Mouse (Mus musculus): ENCODE measurements at regions not wholly inside any gene's neighbourhood (a gene's known extent, or its start where the extent isn't known, plus 50 kb on each side); places are given as distances from the start of the nearest gene placed in this dataset.
"Not testable (repeated sequence)": the region's sequence is repeated elsewhere in the genome, so short reads cannot be mapped to it uniquely, and the experiment has no call there.

GRCm38 (mm10) chr12:71532161-71532560, 222.5 kb downstream of the Dact1 start:
- H3K4me3 ChIP-seq (ENCODE audit: low read length) = no peak overlapping the region
- 80% methylated on average over 3 of the region's 3 CpGs for WGBS
- no peaks in the 10 kb centered on the region for H3K36me3 ChIP-seq (ENCODE audit: control insufficient read depth, insufficient read depth, low read length)
- no peak for ATAC-seq
- H3K4me2 ChIP-seq (ENCODE audit: low read depth, low read length) = no peak overlapping the region
- H3K27me3 ChIP-seq (replicated peaks; ENCODE audit: control insufficient read depth, insufficient read depth, low read length) = no peaks in the 10 kb centered on the region
- no peaks in the 10 kb centered on the region for H3K4me1 ChIP-seq (ENCODE audit: control insufficient read depth, insufficient read depth, low read length)
- H3K27ac ChIP-seq (ENCODE audit: low read length) = no peak overlapping the region
- H3K9ac ChIP-seq (ENCODE audit: low read depth, low read length) = no peak overlapping the region
- H3K9me3 ChIP-seq (ENCODE audit: control insufficient read depth, low read length) = no peaks in the 10 kb centered on the region

GRCm38 (mm10) chr12:71532708-71533450, 223.2 kb downstream of the Dact1 start:
- Histone ChIP-seq H3K4me1 (ENCODE audit: control insufficient read depth, insufficient read depth, low read length) (no peaks in the 10 kb centered on the region), H3K4me3 (ENCODE audit: low read length) (no peak overlapping the region), H3K36me3 (ENCODE audit: control insufficient read depth, insufficient read depth, low read length) (no peaks in the 10 kb centered on the region), H3K27me3 (replicated peaks; ENCODE audit: control insufficient read depth, insufficient read depth, low read length) (no peaks in the 10 kb centered on the region), H3K9me3 (ENCODE audit: control insufficient read depth, low read length) (no peaks in the 10 kb centered on the region), H3K9ac (ENCODE audit: low read depth, low read length) (no peak overlapping the region), H3K4me2 (ENCODE audit: low read depth, low read length) (no peak overlapping the region), H3K27ac (ENCODE audit: low read length) (no peak overlapping the region)
- WGBS = 80% methylated on average over 22 of the region's 22 CpGs
- ATAC-seq = no peak

- H3K36me3 ChIP-seq (ENCODE audit: control insufficient read depth, insufficient read depth, low read length) = no peaks in the 10 kb centered on the region
- no peaks in the 10 kb centered on the region for H3K27me3 ChIP-seq (replicated peaks; ENCODE audit: control insufficient read depth, insufficient read depth, low read length)
- no peaks in the 10 kb centered on the region for H3K9me3 ChIP-seq (ENCODE audit: control insufficient read depth, low read length)
- H3K4me3 ChIP-seq (ENCODE audit: low read length) = no peak overlapping the region
- no peak overlapping the region for H3K27ac ChIP-seq (ENCODE audit: low read length)
- no peak overlapping the region for H3K4me2 ChIP-seq (ENCODE audit: low read depth, low read length)
- H3K9ac ChIP-seq (ENCODE audit: low read depth, low read length) = no peak overlapping the region
- ATAC-seq = no peak
- 87% methylated on average over 9 of the region's 9 CpGs for WGBS
- peaks cover 3% of the 10 kb centered on the region for H3K4me1 ChIP-seq (ENCODE audit: control insufficient read depth, insufficient read depth, low read length)
Observed at GRCm38 (mm10) chr12:71533701-71534100, 224.0 kb downstream of the Dact1 start.

GRCm38 (mm10) chr12:71534199-71534598, 224.5 kb downstream of the Dact1 start:
- Histone ChIP-seq H3K9ac (ENCODE audit: low read depth, low read length) (no peak overlapping the region), H3K27ac (ENCODE audit: low read length) (no peak overlapping the region), H3K9me3 (ENCODE audit: control insufficient read depth, low read length) (no peaks in the 10 kb centered on the region), H3K36me3 (ENCODE audit: control insufficient read depth, insufficient read depth, low read length) (no peaks in the 10 kb centered on the region), H3K27me3 (replicated peaks; ENCODE audit: control insufficient read depth, insufficient read depth, low read length) (no peaks in the 10 kb centered on the region), H3K4me3 (ENCODE audit: low read length) (no peak overlapping the region), H3K4me1 (ENCODE audit: control insufficient read depth, insufficient read depth, low read length) (peaks cover 5% of the 10 kb centered on the region), H3K4me2 (ENCODE audit: low read depth, low read length) (no peak overlapping the region)
- ATAC-seq = no peak
- WGBS = 80% methylated on average over 4 of the region's 4 CpGs

- no peaks in the 10 kb centered on the region for H3K9me3 ChIP-seq (ENCODE audit: control insufficient read depth, low read length)
- no peaks in the 10 kb centered on the region for H3K27me3 ChIP-seq (replicated peaks; ENCODE audit: control insufficient read depth, insufficient read depth, low read length)
- no peaks in the 10 kb centered on the region for H3K36me3 ChIP-seq (ENCODE audit: control insufficient read depth, insufficient read depth, low read length)
- no peak overlapping the region for H3K4me2 ChIP-seq (ENCODE audit: low read depth, low read length)
- peaks cover 8% of the 10 kb centered on the region for H3K4me1 ChIP-seq (ENCODE audit: control insufficient read depth, insufficient read depth, low read length)
- WGBS = 96% methylated on average over 6 of the region's 6 CpGs
- H3K9ac ChIP-seq (ENCODE audit: low read depth, low read length) = no peak overlapping the region
- no peak overlapping the region for H3K4me3 ChIP-seq (ENCODE audit: low read length)
- ATAC-seq = no peak
- no peak overlapping the region for H3K27ac ChIP-seq (ENCODE audit: low read length)
Observed at GRCm38 (mm10) chr12:71535251-71535650, 225.6 kb downstream of the Dact1 start.

- H3K36me3 ChIP-seq (ENCODE audit: control insufficient read depth, insufficient read depth, low read length); ATAC-seq; H3K27me3 ChIP-seq (replicated peaks; ENCODE audit: control insufficient read depth, insufficient read depth, low read length); H3K4me3 ChIP-seq (ENCODE audit: low read length); H3K9me3 ChIP-seq (ENCODE audit: control insufficient read depth, low read length); H3K4me2 ChIP-seq (ENCODE audit: low read depth, low read length); H3K4me1 ChIP-seq (ENCODE audit: control insufficient read depth, insufficient read depth, low read length); H3K9ac ChIP-seq (ENCODE audit: low read depth, low read length); H3K27ac ChIP-seq (ENCODE audit: low read length): not testable (repeated sequence)
- 61% methylated on average over 3 of the region's 3 CpGs for WGBS
Observed at GRCm38 (mm10) chr12:71535831-71536230, 226.1 kb downstream of the Dact1 start.

GRCm38 (mm10) chr12:71538691-71539090, 229.0 kb downstream of the Dact1 start:
- Histone ChIP-seq H3K9ac (ENCODE audit: low read depth, low read length) (no peak overlapping the region), H3K36me3 (ENCODE audit: control insufficient read depth, insufficient read depth, low read length) (no peaks in the 10 kb centered on the region), H3K4me1 (ENCODE audit: control insufficient read depth, insufficient read depth, low read length) (peaks cover 17% of the 10 kb centered on the region), H3K27ac (ENCODE audit: low read length) (no peak overlapping the region), H3K27me3 (replicated peaks; ENCODE audit: control insufficient read depth, insufficient read depth, low read length) (no peaks in the 10 kb centered on the region), H3K9me3 (ENCODE audit: control insufficient read depth, low read length) (no peaks in the 10 kb centered on the region), H3K4me3 (ENCODE audit: low read length) (no peak overlapping the region), H3K4me2 (ENCODE audit: low read depth, low read length) (no peak overlapping the region)
- ATAC-seq = peak; percentile 77
- WGBS = 55% methylated on average over 7 of the region's 7 CpGs

GRCm38 (mm10) chr12:71540279-71540678, 230.6 kb downstream of the Dact1 start:
- no peaks in the 10 kb centered on the region for H3K27me3 ChIP-seq (replicated peaks; ENCODE audit: control insufficient read depth, insufficient read depth, low read length)
- H3K36me3 ChIP-seq (ENCODE audit: control insufficient read depth, insufficient read depth, low read length) = no peaks in the 10 kb centered on the region

GRCm38 (mm10) chr12:71541961-71542360, 232.3 kb downstream of the Dact1 start:
- H3K4me2 ChIP-seq (ENCODE audit: low read depth, low read length) = no peak overlapping the region
- no peaks in the 10 kb centered on the region for H3K36me3 ChIP-seq (ENCODE audit: control insufficient read depth, insufficient read depth, low read length)
- H3K27ac ChIP-seq (ENCODE audit: low read length) = no peak overlapping the region
- H3K9me3 ChIP-seq (ENCODE audit: control insufficient read depth, low read length) = no peaks in the 10 kb centered on the region
- no peak overlapping the region for H3K9ac ChIP-seq (ENCODE audit: low read depth, low read length)
- no peaks in the 10 kb centered on the region for H3K27me3 ChIP-seq (replicated peaks; ENCODE audit: control insufficient read depth, insufficient read depth, low read length)
- ATAC-seq = no peak
- no peak overlapping the region for H3K4me3 ChIP-seq (ENCODE audit: low read length)
- 83% methylated on average over 2 of the region's 2 CpGs for WGBS
- peaks cover 20% of the 10 kb centered on the region for H3K4me1 ChIP-seq (ENCODE audit: control insufficient read depth, insufficient read depth, low read length)

More at GRCm38 (mm10) chr12:71540279-71540678, 230.6 kb downstream of the Dact1 start:
- no peak overlapping the region for H3K9ac ChIP-seq (ENCODE audit: low read depth, low read length)
- ATAC-seq = no peak
- no peak overlapping the region for H3K27ac ChIP-seq (ENCODE audit: low read length)
- H3K4me1 ChIP-seq (ENCODE audit: control insufficient read depth, insufficient read depth, low read length) = peaks cover 20% of the 10 kb centered on the region
- H3K4me3 ChIP-seq (ENCODE audit: low read length) = no peak overlapping the region
- H3K4me2 ChIP-seq (ENCODE audit: low read depth, low read length) = no peak overlapping the region
- 91% methylated on average over 11 of the region's 11 CpGs for WGBS
- no peaks in the 10 kb centered on the region for H3K9me3 ChIP-seq (ENCODE audit: control insufficient read depth, low read length)

All from intestine, embryonic 16.5 days (tissue).